Mouse (Mus musculus) large intestine, adult 2 months (tissue): ENCODE results near the gene Dmwd. TPM values are rescaled to one million over a fixed set of nuclear protein-coding genes. Genes with fewer than 3 reads are reported as not detected.

Experiments used
- DNase-seq: peaks from one replicate; pipeline ENCODE4 v3.0.0-alpha.2; 2012; ENCODE audit warnings: low read depth, low spot score
- WGBS: fragments of 180-500 bp; shearing (Covaris S2); methylation state at CpG from one replicate; pipeline ENCODE4 v1.1.7; 2018; 5-methylcytosine and 5-hydroxymethylcytosine counted together
- polyA plus RNA-seq: library from polyadenylated mRNA; depleted of rRNA; stranded (reverse); fragments of >200 nt; gene quantifications from 2 replicates; pipeline ENCODE4 v1.2.3, GENCODE M21; 2012

The Dmwd gene
- polyA plus RNA-seq, 1 experiment: 15.6 TPM

DNA sequence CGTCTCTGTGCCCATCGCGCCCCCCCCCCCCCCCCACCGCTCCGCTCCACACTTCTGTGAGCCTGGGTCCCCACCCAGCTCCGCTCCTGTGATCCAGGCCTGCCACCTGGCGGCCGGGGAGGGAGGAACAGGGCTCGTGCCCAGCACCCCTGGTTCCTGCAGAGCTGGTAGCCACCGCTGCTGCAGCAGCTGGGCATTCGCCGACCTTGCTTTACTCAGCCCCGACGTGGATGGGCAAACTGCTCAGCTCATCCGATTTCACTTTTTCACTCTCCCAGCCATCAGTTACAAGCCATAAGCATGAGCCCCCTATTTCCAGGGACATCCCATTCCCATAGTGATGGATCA is 17.1 kb downstream of the Dmwd start:
- DNase-seq: no peak
- WGBS: under 1% methylated on average over 15 of the region's 15 CpGs

DNA sequence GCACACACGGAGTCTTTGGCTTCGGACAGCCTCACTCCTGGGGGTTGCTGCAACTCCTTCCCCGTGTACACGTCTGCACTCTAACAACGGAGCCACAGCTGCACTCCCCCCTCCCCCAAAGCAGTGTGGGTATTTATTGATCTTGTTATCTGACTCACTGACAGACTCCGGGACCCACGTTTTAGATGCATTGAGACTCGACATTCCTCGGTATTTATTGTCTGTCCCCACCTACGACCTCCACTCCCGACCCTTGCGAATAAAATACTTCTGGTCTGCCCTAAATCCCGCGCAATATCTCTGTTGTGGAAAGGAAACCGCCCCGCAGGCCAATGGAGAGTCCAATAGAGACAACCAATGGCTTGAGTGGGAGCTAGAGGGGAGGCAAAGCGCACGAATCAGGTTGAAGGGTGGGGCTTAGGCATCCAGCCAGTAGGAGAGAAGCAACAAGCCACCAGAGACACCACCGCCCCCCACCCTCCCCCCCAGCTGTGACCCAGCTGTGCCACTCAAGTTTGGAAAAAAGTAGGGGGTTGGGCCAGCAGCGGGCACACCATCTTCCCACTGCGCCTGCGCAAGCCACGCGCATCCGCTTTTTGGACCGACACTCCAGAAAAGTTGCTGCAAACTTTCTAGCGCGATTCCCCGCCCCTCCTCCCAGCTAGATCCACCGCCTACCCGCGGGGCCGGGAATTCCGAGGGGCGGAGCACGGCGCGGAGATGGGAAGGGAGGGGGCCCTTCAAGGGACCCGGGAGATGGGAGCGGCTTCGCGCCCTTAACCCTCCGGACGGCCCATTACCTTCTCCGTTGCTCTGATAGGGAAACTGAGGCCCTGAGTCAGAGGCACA is 17.7 kb downstream of the Dmwd start:
- 2% methylated on average over 45 of the region's 45 CpGs for WGBS
- DNase-seq: peak; percentile 85

DNA sequence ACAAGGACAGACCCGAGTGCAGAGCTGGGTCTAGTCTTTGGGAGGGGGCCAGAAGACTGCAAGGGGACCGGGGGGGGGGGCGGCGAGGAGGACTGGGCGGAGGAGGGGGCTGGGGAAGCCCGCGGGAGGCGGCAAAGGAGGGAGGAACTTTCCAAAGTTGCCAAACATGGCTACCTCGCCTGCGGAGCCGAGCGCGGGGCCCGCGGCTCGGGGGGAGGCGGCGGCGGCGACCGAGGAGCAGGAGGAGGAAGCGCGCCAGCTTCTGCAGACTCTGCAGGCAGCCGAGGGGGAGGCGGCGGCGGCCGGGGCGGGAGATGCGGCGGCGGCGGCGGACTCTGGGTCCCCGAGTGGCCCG is 18.4 kb downstream of the Dmwd start, which contains the start of gene Six5:
Six5 (plus strand) TSS at position 124 of the 355 bp plus-strand sequence.
- WGBS: 1% methylated on average over 33 of the region's 36 CpGs
- no peak for DNase-seq

DNA sequence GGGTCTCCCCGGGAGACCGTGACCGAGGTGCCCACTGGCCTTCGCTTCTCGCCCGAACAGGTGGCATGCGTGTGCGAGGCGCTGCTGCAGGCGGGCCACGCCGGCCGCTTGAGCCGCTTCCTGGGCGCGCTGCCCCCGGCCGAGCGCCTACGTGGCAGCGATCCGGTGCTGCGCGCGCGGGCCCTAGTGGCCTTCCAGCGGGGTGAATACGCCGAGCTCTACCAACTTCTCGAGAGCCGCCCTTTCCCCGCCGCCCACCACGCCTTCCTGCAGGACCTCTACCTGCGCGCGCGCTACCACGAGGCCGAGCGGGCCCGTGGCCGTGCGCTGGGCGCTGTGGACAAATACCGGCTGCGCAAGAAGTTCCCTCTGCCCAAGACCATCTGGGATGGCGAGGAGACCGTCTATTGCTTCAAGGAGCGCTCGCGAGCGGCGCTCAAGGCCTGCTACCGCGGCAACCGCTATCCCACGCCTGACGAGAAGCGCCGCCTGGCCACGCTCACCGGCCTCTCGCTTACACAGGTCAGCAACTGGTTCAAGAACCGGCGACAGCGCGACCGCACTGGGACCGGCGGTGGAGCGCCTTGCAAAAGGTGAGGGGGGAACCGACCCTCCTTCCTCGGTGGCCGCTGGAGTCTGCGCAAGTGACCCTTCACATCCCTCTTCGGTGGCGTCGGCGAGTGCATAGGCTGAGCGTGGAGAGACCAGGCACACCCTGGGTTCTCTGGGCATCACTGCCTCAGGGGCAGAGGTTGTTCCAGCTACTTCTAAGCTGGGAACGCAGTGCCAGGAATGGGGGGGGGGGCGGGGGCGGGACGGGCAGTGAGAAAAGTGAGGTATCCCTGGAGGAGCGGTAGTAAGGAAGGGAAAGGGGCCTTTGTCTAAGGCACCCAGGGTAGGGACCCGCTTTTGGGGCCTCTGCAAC is 19.1 kb downstream of the Dmwd start:
- DNase-seq: no peak
- WGBS: under 1% methylated on average over 87 of the region's 87 CpGs

DNA sequence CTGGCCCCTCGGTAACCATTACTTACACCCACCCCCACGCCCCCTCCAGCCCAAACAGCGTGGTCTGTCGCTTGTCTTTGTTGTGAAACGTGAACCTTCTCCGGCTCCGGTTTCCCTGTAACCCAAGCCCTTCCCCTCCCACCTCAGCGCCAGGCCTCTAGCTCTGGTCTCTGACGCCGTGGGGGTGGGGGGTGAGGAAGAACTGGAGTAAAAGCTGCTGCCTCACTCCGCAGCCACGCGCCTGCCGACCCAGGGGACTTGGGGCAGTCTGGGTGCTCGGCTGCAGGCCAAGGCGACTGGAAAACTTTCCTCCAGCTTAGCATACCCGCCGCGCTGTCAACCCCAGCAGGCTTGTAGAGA is 19.7 kb downstream of the Dmwd start:
- no peak for DNase-seq
- 6% methylated on average over 19 of the region's 19 CpGs for WGBS

DNA sequence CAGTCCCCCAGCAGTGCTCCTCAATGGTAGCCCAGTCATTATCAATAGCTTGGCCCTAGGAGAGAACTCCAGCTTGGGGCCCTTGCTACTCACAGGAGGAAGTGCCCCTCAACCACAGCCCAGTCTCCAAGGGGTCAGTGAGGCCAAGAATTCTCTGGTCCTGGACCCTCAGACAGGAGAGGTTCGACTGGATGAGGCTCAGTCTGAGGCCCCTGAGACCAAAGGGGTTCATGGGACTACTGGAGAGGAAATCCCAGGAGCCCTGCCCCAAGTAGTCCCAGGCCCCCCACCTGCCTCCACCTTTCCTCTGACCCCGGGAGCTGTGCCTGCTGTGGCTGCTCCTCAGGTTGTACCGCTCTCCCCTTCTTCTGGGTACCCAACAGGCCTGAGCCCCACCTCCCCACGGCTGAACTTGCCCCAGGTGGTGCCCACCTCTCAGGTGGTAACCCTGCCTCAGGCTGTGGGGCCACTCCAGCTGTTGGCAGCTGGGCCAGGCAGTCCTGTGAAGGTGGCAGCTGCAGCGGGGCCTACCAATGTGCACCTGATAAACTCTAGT is 20.5 kb downstream of the Dmwd start:
- WGBS: 71% methylated on average over 5 of the region's 5 CpGs
- DNase-seq: no peak

DNA sequence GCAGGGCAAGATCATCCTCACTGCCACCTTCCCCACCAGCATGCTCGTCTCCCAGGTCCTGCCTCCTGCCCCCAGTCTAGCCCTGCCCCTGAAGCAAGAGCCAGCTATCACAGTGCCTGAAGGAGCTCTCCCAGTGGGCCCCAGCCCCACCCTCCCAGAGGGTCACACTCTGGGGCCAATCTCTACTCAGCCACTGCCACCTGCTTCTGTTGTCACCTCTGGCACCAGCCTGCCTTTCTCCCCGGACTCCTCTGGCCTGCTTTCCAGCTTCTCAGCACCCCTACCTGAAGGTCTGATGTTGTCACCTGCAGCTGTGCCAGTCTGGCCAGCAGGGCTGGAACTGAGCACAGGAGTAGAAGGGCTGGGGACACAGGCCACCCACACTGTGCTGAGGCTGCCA is 21.2 kb downstream of the Dmwd start:
- 45% methylated on average over 2 of the region's 2 CpGs for WGBS
- DNase-seq: no peak

DNA sequence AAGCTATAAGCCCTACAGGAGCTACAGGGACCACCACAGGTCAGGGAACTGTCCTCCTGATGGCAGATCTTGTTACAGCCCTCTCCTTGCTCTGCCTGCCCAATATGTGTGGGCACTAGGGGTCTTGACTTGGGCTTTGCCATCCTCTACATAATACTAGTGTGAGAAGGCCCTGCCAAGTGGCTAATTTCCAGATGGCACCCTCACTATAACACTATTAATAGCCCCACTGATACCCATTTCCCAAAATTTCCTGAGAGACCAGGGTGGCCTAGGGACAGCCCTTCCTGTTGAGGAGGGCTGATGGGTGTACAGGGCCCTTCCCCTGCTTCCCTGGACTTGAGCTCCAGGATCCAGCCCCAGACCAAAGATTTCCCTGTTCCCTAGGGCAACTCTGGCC is 21.8 kb downstream of the Dmwd start:
- DNase-seq: no peak

DNA sequence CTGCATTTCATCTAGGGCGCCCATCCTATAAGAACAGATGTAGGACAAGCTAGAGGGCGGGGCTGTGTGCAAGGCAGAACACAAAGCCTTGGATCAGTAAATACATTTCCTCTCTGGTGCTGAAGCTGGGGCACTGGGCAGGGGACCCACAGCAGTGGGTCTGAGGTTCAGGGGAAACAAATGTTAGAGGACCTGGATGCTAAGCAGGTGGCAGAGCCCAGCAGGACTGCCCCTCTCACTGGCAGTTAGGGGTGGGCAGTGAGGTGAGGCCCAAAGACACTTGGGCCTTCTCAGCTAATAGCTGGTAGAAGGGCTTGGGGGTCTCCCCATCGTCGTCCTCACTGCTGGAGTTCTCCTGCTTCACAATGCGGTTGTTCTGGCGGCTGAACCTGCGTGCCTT is 22.8 kb downstream of the Dmwd start:
- WGBS: 86% methylated on average over 7 of the region's 7 CpGs
- DNase-seq: no peak

DNA sequence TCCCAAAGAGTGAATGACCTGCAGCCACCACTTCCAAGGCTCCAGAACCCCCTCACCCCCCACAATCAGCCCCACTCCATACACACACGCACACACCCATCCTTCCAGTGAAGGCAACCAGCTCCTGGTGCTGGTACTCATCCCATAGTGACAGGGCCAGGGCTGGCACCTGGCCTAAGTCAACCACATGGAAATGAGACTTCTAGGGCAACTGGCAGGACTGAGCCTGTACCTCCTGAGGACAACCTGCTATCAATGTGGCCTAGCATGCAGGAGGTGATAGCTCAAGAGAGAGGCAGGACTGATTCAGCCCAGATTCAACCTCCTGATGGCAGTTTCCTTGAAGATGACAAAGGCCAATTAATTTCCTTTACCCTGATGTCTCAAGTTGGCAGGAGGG is 24.3 kb downstream of the Dmwd start:
- no peak for DNase-seq
- WGBS: 69% methylated on average over 1 of the region's 1 CpGs

DNA sequence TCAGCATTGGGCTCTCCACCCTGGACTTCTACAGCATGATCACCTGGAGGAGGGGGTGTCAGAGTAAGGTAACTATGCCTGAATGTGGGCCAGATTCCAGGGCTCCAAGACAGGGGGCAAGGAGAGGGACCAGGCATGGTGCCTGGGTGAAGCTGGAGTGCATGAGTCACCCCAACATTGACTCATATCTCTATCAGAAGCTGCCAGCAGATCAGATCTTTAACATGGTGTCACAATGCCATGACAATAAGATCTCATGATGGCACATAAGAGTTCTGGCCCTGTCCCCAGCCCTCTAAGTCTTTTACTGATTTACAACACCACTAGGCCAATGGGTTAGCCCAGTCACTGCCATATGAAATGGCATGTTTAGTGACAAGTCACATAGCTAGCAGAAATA is 27.7 kb downstream of the Dmwd start:
- DNase-seq: no peak

DNA sequence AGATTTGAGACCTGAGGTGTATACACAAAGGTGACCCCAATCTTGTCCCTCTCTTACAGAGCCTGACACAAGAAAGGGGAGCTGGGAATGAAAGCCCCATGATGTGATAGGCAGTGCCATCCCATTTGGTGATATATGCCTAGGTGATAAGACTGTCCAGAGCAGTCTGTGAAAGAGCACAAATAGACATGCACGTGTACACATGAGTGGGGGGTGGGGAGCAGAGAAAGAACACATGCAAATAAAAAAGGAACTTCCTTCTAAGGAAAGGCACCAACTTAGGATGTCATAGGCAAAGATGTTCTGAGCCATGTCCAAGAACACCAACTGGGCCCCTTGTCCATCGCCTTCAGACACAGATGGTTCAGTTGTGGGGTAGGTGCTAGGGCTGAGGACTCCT is 28.5 kb downstream of the Dmwd start:
- no peak for DNase-seq
- 74% methylated on average over 2 of the region's 2 CpGs for WGBS

DNA sequence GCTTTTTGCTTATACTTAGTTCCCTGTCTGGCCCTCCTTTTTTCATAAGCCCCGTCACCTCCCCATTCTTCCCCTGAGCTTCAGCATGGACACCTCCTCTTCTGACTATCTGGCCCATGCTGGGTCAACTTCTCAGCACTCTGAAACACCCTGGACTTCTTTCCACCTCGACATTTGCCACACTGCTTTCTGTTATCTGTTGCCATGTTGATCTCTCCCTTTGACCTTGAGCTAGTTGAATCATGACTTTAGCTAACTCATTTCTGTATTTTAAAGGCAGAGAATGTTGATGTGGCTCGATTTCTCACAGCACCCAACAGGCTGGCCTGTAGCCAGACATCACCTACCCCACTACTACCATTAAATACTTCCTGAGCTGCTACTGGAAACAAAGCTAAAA is 31.4 kb downstream of the Dmwd start:
- 48% methylated on average over 3 of the region's 3 CpGs for WGBS
- no peak for DNase-seq

DNA sequence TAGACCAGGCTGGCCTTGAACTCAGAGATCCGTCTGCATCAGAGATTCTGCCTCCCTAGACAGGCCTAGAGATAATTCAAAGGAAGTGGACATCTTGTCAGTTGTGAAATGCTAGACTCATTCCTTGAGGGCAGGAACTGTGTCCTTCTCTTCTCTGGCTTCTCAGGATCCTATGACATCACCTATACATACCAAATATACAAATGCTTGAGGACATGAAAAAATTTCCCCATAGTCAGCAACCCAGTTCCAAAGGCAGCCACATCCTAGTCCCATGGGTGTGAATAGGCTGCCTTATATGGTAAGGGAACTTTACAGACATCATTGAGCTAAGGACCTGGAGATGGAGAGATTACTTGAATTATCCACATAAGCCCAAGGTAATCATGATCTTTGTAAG is 33.5 kb downstream of the Dmwd start:
- DNase-seq: no peak
- WGBS: 89% methylated on average over 1 of the region's 1 CpGs

DNA sequence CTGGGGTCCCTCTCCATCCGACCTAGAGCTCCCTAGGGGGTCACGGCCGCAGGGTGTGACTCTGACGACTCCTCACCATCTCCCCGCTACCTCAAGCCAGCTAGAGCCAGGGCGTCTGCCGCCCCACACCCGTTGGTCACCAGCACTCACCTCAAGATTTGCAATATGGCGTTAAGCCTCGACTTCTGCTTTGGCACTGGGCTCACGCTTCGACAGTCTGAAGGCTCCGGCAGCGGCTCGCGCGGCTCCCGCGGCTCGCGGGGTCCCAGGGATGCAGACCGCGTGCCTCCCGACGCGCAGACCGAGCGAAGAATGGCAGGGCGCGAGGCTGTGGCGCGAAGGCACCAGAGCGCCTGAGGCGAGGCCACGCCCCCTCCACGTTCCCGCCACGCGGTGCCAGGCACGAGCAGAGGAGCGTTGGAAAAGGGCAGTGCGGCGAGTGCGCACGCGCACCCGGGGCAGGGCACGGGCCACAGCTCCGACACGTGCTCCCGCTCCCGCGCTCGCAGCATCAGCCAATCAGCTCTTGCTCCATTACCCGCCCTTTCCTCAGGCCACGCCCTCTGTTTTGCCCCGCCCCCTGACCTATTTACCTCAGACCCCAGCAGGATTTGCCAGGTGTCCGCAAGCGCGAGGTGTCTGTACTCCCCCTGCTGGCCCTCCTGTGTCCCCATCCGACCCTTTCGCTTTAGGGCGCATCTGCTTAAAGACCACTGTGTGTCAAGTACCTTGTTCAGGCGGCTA is 42.2 kb downstream of the Dmwd start, which contains the start of gene Gm4969:
Gm4969 (minus strand) TSS at position 341 of the 744 bp plus-strand sequence.
- no peak for DNase-seq
- WGBS: 35% methylated on average over 64 of the region's 64 CpGs

DNA sequence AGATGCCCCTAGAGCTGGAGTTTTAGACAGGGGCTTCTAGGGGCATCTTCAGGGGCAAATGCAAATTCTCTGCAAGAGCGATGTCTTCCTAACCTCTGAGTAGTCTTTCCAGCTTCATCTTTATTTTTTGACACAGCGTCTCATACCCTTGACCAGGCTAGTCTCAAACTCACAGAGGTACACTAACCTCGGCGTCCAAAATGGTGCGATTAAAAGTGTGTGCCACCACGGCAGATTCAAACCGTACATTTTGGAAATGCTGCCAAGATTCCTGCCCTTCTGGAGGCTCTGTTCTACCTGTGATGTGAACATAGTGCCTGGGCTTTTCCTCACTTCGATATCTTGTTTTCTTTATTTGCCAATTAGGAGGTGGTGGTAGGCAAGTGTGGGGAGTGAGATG is 43.1 kb downstream of the Dmwd start:
- 91% methylated on average over 8 of the region's 8 CpGs for WGBS
- no peak for DNase-seq

DNA sequence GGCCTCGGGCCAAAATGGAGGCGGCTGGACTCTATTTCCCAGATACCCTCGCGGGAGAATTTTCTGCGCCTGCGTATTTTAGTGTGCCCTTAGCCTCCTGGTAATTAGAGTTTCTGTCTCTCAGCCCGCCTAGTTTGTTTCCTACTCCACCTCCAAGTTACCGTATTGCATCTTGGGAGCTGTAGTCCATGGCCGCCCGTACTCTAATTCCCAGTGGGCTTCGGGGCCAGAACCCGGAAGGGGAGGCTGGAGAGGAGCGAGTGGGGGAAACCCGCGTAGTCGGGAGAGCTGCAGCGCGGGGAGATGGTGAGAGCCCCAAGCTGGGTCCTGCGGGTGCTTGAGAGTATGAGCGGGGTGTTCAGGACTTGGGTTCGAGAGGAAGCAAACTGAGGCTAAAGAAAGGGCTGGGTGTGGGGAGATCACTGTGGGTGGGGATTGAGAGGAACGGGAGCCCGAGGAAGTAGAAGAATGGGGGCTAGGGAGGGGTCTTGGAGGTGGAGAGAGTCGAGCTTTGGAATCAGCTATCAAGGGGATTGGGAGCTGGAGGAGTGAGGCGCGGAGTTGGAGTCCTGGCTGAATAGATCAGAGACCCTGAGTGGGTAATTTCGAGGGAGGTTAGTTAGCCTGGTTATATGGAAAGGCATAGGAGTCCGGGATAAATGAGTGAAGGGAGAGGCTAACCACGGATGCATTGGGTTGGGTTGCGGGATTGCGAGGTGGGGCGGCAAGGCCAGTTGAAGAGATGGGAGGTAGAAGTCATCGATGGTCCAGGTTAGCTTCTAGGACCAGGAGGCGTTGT is 43.8 kb downstream of the Dmwd start, which contains the start of gene Fbxo46:
Fbxo46 (plus strand) TSS at position 229 of the 799 bp plus-strand sequence.
- peak; percentile 96 for DNase-seq
- WGBS: under 1% methylated on average over 34 of the region's 34 CpGs

DNA sequence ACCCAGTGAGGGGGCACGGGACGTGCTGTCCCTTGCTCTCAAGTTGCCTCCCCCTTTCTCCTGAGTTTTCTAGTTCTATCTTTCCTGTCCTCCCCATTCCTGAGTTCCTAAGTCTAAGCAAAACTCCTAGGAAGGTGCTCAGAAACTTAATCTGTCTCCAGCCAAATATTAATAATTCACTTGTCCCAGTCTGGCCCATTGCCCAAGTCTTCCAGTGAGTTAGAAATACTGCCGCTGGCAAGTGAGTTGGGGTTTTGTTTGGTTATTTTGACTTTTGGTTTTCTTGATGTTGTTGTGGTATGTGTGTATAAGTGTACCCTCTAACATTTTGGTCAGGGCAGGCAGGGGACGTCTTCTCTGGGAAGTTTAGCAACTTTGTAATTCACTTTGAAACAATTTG is 45.7 kb downstream of the Dmwd start:
- DNase-seq: no peak
- WGBS: 88% methylated on average over 4 of the region's 4 CpGs

DNA sequence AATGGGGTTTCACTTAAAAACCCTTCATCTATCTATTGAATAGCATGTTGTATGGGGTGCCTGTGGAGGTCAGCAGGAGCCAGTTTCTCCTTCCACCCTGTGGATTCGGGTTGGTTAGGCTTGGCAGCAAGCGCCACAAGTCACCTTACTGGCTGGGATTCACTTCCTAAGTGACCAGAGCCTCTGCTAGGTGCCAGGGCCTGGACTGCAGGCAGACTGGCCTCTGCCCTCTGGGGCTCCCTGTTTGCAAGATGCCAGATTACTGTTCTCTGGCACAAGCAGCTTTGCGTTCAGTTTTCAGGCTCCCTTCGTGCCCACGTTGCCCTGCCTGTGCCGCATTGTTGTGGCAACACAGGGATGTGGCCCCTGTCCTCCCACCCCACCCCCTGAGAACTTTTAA is 48.7 kb downstream of the Dmwd start:
- 89% methylated on average over 6 of the region's 6 CpGs for WGBS
- DNase-seq: no peak
